Comparison of ENCODE assay signal across 9 mouse cellular contexts in genomic region chr6:116821215-116821912, GRCm38 (mm10).
A peak's percentile ranks its signal among the peaks of the same experiment; 100 is the strongest.
DNase-seq lines count a peak whose midpoint lies in the region; ATAC-seq and TF ChIP-seq lines count a peak whose summit lies in the region.
"Had no signal": no experiment of that assay in that cellular context is flagged by ENCODE, and none has a peak within 500 bp of the region (broad histone marks: within the 10 kb centered on the region; RNA-seq: fewer than 3 reads in every experiment).

No protein-coding gene starts in this region.

- no peaks in the 10 kb centered on the region for H3K9me3 ChIP-seq in intestine, embryonic 14.5 days (ENCODE audit: control insufficient read depth, low read length)
- no peaks in the 10 kb centered on the region for H3K9me3 ChIP-seq in intestine, postnatal 0 days (ENCODE audit: control insufficient read depth)
- no peaks in the 10 kb centered on the region for H3K9me3 ChIP-seq in neural tube, embryonic 15.5 days (replicated peaks)
- H3K9me3 ChIP-seq: embryonic facial prominence, embryonic 12.5 days had no signal

- H3K4me3 ChIP-seq in intestine, embryonic 14.5 days (ENCODE audit: low read depth, low read length), result no peak overlapping the region
- no peak overlapping the region for H3K4me3 ChIP-seq in intestine, postnatal 0 days (ENCODE audit: low read depth, low read length)
- no peak overlapping the region for H3K4me3 ChIP-seq in neural tube, embryonic 15.5 days (replicated peaks)
- H3K4me3 ChIP-seq: embryonic facial prominence, embryonic 12.5 days had no signal

- H3K9ac ChIP-seq in intestine, embryonic 14.5 days (ENCODE audit: low read length), result no peak overlapping the region
- no peak overlapping the region for H3K9ac ChIP-seq in intestine, postnatal 0 days (ENCODE audit: low read depth, low read length)
- H3K9ac ChIP-seq in neural tube, embryonic 15.5 days (replicated peaks), result no peak overlapping the region
- H3K9ac ChIP-seq: embryonic facial prominence, embryonic 12.5 days had no signal

- H3K36me3 ChIP-seq in intestine, embryonic 14.5 days (ENCODE audit: control insufficient read depth, insufficient read depth, low read length), result no peaks in the 10 kb centered on the region
- no peaks in the 10 kb centered on the region for H3K36me3 ChIP-seq in intestine, postnatal 0 days (ENCODE audit: control insufficient read depth, insufficient read depth)
- H3K36me3 ChIP-seq in neural tube, embryonic 15.5 days, result no peaks in the 10 kb centered on the region
- H3K36me3 ChIP-seq: embryonic facial prominence, embryonic 12.5 days had no signal

- DNase-seq in intestine, embryonic 14.5 days (ENCODE audit: low spot score), result peak; percentile 81
- peak; percentile 64 for DNase-seq in adrenal gland, adult 2 months
- DNase-seq in gastrocnemius, postnatal 25 days, result peak; percentile 36
- peak; percentile 31 to 42 for DNase-seq in kidney, postnatal 25 days
- no peak for DNase-seq in thymus, postnatal 4 days
- no peak for DNase-seq in layer of hippocampus, postnatal 36 days

- ATAC-seq in intestine, embryonic 14.5 days (replicated peaks; ENCODE audit: low FRiP score, low TSS enrichment, low read depth), result peak; percentile 76; the same call in 1 of the 2 replicates
- ATAC-seq in intestine, postnatal 0 days, result no peak
- ATAC-seq in neural tube, embryonic 15.5 days (ENCODE audit: low FRiP score), result peak; percentile 50; the same call in 1 of the 2 replicates

- H3K4me1 ChIP-seq in intestine, embryonic 14.5 days (replicated peaks; ENCODE audit: control insufficient read depth, insufficient read depth, low read length), result peaks cover 4% of the 10 kb centered on the region; the same call in 1 of the 2 replicates
- H3K4me1 ChIP-seq in intestine, postnatal 0 days (replicated peaks; ENCODE audit: control insufficient read depth, insufficient read depth, low read length), result no peaks in the 10 kb centered on the region
- peaks cover 14% of the 10 kb centered on the region for H3K4me1 ChIP-seq in neural tube, embryonic 15.5 days

- H3K4me2 ChIP-seq in intestine, embryonic 14.5 days (ENCODE audit: low read length), result no peak overlapping the region
- no peak overlapping the region for H3K4me2 ChIP-seq in intestine, postnatal 0 days (replicated peaks; ENCODE audit: low read depth)
- H3K4me2 ChIP-seq in neural tube, embryonic 15.5 days, result peak overlapping the region; percentile 2; the same call in 1 of the 2 replicates
- H3K4me2 ChIP-seq: embryonic facial prominence, embryonic 12.5 days had no signal

- 32% methylated on average over 12 of the region's 12 CpGs for WGBS in intestine, embryonic 14.5 days
- 42% methylated on average over 12 of the region's 12 CpGs for whole genome bisulfite sequencing in intestine, postnatal 0 days
- 38% methylated on average over 12 of the region's 12 CpGs for WGBS in neural tube, embryonic 15.5 days

- H3K27me3 ChIP-seq in intestine, embryonic 14.5 days (replicated peaks; ENCODE audit: control insufficient read depth, insufficient read depth, low read length), result no peaks in the 10 kb centered on the region
- H3K27me3 ChIP-seq in intestine, postnatal 0 days (replicated peaks; ENCODE audit: control insufficient read depth, insufficient read depth, low read length), result no peaks in the 10 kb centered on the region
- H3K27me3 ChIP-seq in neural tube, embryonic 15.5 days (replicated peaks), result no peaks in the 10 kb centered on the region
- H3K27me3 ChIP-seq: embryonic facial prominence, embryonic 12.5 days had no signal

- no peak for TF ChIP-seq CTCF in intestine, postnatal 0 days (IDR thresholded peaks at IDR 0.05; ENCODE audit: low read depth)

- H3K27ac ChIP-seq in intestine, embryonic 14.5 days (ENCODE audit: low read depth), result peak overlapping the region; percentile 48
- no peak overlapping the region for H3K27ac ChIP-seq in intestine, postnatal 0 days (ENCODE audit: low read depth, low read length)
- H3K27ac ChIP-seq in neural tube, embryonic 15.5 days (replicated peaks), result peak overlapping the region; percentile 69
- H3K27ac ChIP-seq: embryonic facial prominence, embryonic 12.5 days had no signal

Comparison
In these comparisons a context has a peak if more than half of its experiments do, and no peak if none do; other contexts are left out.
1. DNase-seq: peak in intestine, embryonic 14.5 days (single experiment), adrenal gland, adult 2 months (single experiment), gastrocnemius, postnatal 25 days (single experiment) and kidney, postnatal 25 days (2 of 2); none in thymus, postnatal 4 days (single experiment) and layer of hippocampus, postnatal 36 days (0 of 2).